Mouse (Mus musculus): ENCODE results near the gene Zfp575.

DNA sequence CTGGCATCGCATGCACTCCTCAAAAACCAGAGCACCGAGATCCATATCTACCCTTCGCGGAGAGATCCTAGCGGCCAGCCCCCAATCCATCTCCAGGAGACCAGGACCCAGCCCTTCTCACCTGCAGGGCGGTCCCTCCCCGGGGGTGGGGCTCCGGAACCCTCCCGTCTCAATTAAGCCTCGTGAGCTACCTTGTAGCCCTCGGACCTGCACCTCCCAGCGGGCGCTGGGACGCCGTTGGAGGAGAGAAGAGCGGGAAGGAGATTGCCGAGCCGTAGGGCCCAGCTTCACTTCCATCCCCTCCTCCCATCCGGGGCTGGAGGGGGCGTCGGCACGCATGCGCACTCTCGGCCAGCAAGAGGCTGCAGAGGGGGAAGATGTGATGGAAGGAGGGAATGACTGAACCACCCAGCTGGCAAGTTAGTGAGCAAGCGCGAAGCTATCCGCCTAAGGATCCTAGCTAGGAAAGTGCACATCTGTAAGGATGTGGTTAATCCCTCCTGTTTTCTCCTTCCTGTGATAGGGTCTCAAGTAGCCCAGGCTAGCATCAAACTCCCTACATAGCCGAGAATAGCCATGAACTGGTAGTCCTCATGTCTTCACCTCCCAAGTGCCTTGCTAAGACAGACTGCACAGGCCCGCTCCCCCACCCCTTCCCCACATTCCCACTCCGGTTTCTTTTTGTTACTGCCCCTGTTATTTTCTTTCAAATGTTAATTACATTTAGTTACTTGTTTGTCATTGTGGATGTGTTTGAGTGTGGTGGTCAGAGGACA lies at the start of gene Zfp575, which contains the start of gene Ethe1:
- TF ChIP-seq MAFK (IDR thresholded peaks at IDR 0.05; ENCODE audit: insufficient read depth, low read depth, low read length) (no peak), ZNF384 (IDR thresholded peaks at IDR 0.05; ENCODE audit: low read depth, low read length) (no peak), HCFC1 (IDR thresholded peaks at IDR 0.05; ENCODE audit: borderline replicate concordance, insufficient read depth, low read length) (no peak), ZC3H11A (IDR thresholded peaks at IDR 0.05; ENCODE audit: borderline replicate concordance, low read depth, low read length) (no peak), CHD2 (IDR thresholded peaks at IDR 0.05; ENCODE audit: low read depth, low read length) (no peak)

Measured in ES-E14 (cell line).